Mouse (Mus musculus): ENCODE results near the gene Prr22. TPM values are rescaled to one million over a fixed set of nuclear protein-coding genes. Genes with fewer than 3 reads are reported as not detected.
A peak's percentile ranks its signal among the peaks of the same experiment; 100 is the strongest.

Gene Prr22
- polyA plus RNA-seq, 1 experiment from 2014 or later = 1.6 TPM

DNA sequence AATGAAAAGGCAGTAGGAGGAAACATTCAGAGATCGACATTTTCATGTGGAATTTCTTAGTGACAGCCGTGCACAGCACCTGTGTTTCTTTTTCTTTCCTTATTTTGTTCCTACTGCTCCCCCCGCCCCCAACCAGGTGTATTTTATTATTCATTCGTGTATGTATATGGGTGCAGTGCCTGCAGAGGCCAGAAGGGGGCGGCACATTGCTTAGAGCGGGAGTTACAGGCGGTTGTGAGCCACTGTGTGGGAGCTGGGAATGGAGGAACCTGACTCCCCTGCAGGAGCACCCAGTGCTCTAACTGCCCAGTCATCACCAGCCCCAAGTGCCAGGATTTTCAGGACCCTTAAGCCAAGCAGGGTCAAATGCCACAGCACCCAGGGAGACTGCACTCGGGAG lies 33.5 kb upstream of the Prr22 start:
- Histone ChIP-seq H3K9me3 (ENCODE audit: control insufficient read depth, low read depth, low read length) (no peaks in the 10 kb centered on the region), H3K9ac (replicated peaks; ENCODE audit: low read depth, low read length) (no peak overlapping the region), H3K4me2 (replicated peaks; ENCODE audit: low read depth, low read length) (no peak overlapping the region), H3K4me3 (ENCODE audit: low read depth, low read length) (no peak overlapping the region), H3K27ac (ENCODE audit: low read length) (no peak overlapping the region), H3K4me1 (ENCODE audit: control insufficient read depth, insufficient read depth, low read length) (no peaks in the 10 kb centered on the region), H3K27me3 (ENCODE audit: control insufficient read depth, insufficient read depth, low read length) (no peaks in the 10 kb centered on the region), H3K36me3 (ENCODE audit: control insufficient read depth, insufficient read depth, low read length) (no peaks in the 10 kb centered on the region)
- no peak for ATAC-seq (ENCODE audit: insufficient number of reproducible peaks, insufficient read depth, low FRiP score, low read depth)
- WGBS = 40% methylated on average over 8 of the region's 8 CpGs

DNA sequence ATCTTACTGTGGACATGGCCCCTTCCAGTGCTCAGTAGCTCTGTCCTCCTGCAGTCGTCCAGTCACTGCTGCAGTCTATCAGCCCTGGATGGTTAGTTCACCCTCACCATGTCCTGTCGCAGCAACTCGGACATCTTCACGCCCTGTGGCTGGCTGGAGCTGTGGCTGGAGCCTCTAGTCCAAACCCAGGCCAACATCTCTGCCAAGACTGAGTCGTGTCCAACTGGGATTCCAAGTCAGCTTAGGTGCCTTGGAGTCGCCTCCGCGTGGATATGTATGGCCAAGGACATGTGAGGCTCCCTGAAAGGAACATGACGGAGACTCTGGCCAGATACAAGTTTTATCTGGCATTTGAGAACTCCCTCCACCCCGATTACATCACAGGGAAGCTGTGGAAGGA lies 31.8 kb upstream of the Prr22 start:
- no peak for ATAC-seq (ENCODE audit: insufficient number of reproducible peaks, insufficient read depth, low FRiP score, low read depth)
- 82% methylated on average over 10 of the region's 10 CpGs for WGBS
- no peaks in the 10 kb centered on the region for H3K36me3 ChIP-seq (ENCODE audit: control insufficient read depth, insufficient read depth, low read length)

GRCm38 (mm10) chr17:56740118-56740787 lies 29.8 kb upstream of the Prr22 start:
- Histone ChIP-seq H3K4me2 (replicated peaks; ENCODE audit: low read depth, low read length) (no peak overlapping the region), H3K4me3 (ENCODE audit: low read depth, low read length) (no peak overlapping the region), H3K36me3 (ENCODE audit: control insufficient read depth, insufficient read depth, low read length) (no peaks in the 10 kb centered on the region), H3K9me3 (ENCODE audit: control insufficient read depth, low read depth, low read length) (no peaks in the 10 kb centered on the region), H3K4me1 (ENCODE audit: control insufficient read depth, insufficient read depth, low read length) (peaks cover 2% of the 10 kb centered on the region; the same call in 1 of the 2 replicates), H3K27ac (ENCODE audit: low read length) (no peak overlapping the region), H3K27me3 (ENCODE audit: control insufficient read depth, insufficient read depth, low read length) (no peaks in the 10 kb centered on the region), H3K9ac (replicated peaks; ENCODE audit: low read depth, low read length) (no peak overlapping the region)
- no peak for ATAC-seq (ENCODE audit: insufficient number of reproducible peaks, insufficient read depth, low FRiP score, low read depth)
- 78% methylated on average over 17 of the region's 17 CpGs for WGBS

More for the DNA sequence above, 31.8 kb upstream of the Prr22 start:
- H3K4me1 ChIP-seq (ENCODE audit: control insufficient read depth, insufficient read depth, low read length) = peaks cover 2% of the 10 kb centered on the region; the same call in 1 of the 2 replicates
- no peaks in the 10 kb centered on the region for H3K9me3 ChIP-seq (ENCODE audit: control insufficient read depth, low read depth, low read length)
- H3K27me3 ChIP-seq (ENCODE audit: control insufficient read depth, insufficient read depth, low read length) = no peaks in the 10 kb centered on the region
- H3K27ac ChIP-seq (ENCODE audit: low read length) = no peak overlapping the region
- H3K4me2 ChIP-seq (replicated peaks; ENCODE audit: low read depth, low read length) = no peak overlapping the region
- no peak overlapping the region for H3K9ac ChIP-seq (replicated peaks; ENCODE audit: low read depth, low read length)
- no peak overlapping the region for H3K4me3 ChIP-seq (ENCODE audit: low read depth, low read length)

GRCm38 (mm10) chr17:56740788-56741160 lies 29.3 kb upstream of the Prr22 start:
- H3K9me3 ChIP-seq (ENCODE audit: control insufficient read depth, low read depth, low read length) = no peaks in the 10 kb centered on the region
- peaks cover 2% of the 10 kb centered on the region; the same call in 1 of the 2 replicates for H3K4me1 ChIP-seq (ENCODE audit: control insufficient read depth, insufficient read depth, low read length)
- no peaks in the 10 kb centered on the region for H3K36me3 ChIP-seq (ENCODE audit: control insufficient read depth, insufficient read depth, low read length)
- H3K27ac ChIP-seq (ENCODE audit: low read length) = no peak overlapping the region
- H3K27me3 ChIP-seq (ENCODE audit: control insufficient read depth, insufficient read depth, low read length) = no peaks in the 10 kb centered on the region
- 76% methylated on average over 17 of the region's 17 CpGs for WGBS
- no peak for ATAC-seq (ENCODE audit: insufficient number of reproducible peaks, insufficient read depth, low FRiP score, low read depth)
- no peak overlapping the region for H3K4me3 ChIP-seq (ENCODE audit: low read depth, low read length)
- no peak overlapping the region for H3K4me2 ChIP-seq (replicated peaks; ENCODE audit: low read depth, low read length)
- no peak overlapping the region for H3K9ac ChIP-seq (replicated peaks; ENCODE audit: low read depth, low read length)

DNA sequence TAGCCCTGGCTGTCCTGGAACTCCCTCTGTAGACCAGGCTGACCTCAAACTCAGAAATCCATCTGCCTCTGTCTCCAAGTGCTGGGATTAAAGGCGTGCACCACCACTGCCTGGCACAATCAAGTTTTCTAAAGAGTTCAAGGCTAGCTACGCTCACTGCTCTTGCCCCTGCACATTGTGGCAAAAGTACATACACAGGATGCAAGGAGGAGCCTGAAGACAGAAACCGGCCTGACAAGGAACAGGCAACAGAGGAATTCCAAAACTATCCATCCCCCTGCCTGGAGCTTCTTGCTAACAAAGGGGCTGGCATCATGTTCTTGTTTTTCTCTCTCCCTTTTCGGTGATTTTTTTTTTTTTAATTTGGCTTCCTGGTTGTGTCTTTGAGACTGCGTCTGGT lies 25.9 kb upstream of the Prr22 start:
- Histone ChIP-seq H3K9me3 (ENCODE audit: control insufficient read depth, low read depth, low read length) (no peaks in the 10 kb centered on the region), H3K4me3 (ENCODE audit: low read depth, low read length) (no peak overlapping the region), H3K4me2 (replicated peaks; ENCODE audit: low read depth, low read length) (no peak overlapping the region), H3K27me3 (ENCODE audit: control insufficient read depth, insufficient read depth, low read length) (no peaks in the 10 kb centered on the region), H3K27ac (ENCODE audit: low read length) (no peak overlapping the region), H3K4me1 (ENCODE audit: control insufficient read depth, insufficient read depth, low read length) (peaks cover 2% of the 10 kb centered on the region; the same call in 1 of the 2 replicates), H3K36me3 (ENCODE audit: control insufficient read depth, insufficient read depth, low read length) (no peaks in the 10 kb centered on the region), H3K9ac (replicated peaks; ENCODE audit: low read depth, low read length) (no peak overlapping the region)
- whole genome bisulfite sequencing = 37% methylated on average over 5 of the region's 5 CpGs
- ATAC-seq (ENCODE audit: insufficient number of reproducible peaks, insufficient read depth, low FRiP score, low read depth) = no peak

DNA sequence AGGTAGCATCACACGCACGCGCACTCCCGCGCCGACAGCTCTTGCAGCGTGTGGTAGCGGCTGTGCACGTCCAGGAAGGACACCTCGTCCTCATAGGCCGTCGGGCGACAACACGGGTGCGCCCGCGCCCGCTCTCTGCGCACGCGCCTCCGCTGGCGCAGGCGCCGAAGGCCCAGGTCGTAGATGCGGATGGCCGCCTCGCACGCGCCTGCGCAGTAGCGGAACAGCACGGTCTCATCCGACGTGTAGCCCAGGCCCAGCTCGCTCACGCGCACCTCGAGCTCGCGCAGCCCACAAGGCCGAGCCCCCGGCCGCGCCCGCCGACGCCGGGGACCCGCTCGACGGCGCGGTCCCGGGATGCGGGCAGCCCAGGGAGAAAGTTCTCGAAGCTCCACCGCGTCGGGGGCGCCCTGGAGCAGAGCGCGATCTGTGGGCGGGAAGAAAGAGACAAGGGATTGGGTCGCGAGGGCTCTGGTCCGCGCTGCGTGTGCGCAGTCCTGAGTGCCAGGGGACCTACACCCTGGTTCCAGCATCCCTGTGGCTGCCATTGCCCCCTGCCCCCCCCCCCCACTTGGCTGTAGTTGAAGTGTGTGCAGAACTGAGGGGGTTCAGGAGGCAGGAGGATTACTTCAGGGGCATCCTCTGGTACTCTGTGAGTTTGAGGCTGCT lies 18.5 kb upstream of the Prr22 start:
- 0 out of 2 replicates have a peak, but pooled peaks cover 5% of the 10 kb centered on the region for H3K4me1 ChIP-seq (ENCODE audit: control insufficient read depth, insufficient read depth, low read length)
- no peaks in the 10 kb centered on the region for H3K36me3 ChIP-seq (ENCODE audit: control insufficient read depth, insufficient read depth, low read length)
- ATAC-seq (ENCODE audit: insufficient number of reproducible peaks, insufficient read depth, low FRiP score, low read depth) = peak; percentile 60; the same call in 1 of the 2 replicates
- H3K9ac ChIP-seq (replicated peaks; ENCODE audit: low read depth, low read length) = no peak overlapping the region; the same call in 1 of the 2 replicates
- no peak overlapping the region for H3K27ac ChIP-seq (ENCODE audit: low read length)
- no peaks in the 10 kb centered on the region for H3K9me3 ChIP-seq (ENCODE audit: control insufficient read depth, low read depth, low read length)
- 24% methylated on average over 71 of the region's 71 CpGs for WGBS
- H3K27me3 ChIP-seq (ENCODE audit: control insufficient read depth, insufficient read depth, low read length) = peaks cover 26% of the 10 kb centered on the region
- peak overlapping the region; percentile 16 for H3K4me3 ChIP-seq (ENCODE audit: low read depth, low read length)
- H3K4me2 ChIP-seq (replicated peaks; ENCODE audit: low read depth, low read length) = peak overlapping the region; percentile 34; the same call in 1 of the 2 replicates

DNA sequence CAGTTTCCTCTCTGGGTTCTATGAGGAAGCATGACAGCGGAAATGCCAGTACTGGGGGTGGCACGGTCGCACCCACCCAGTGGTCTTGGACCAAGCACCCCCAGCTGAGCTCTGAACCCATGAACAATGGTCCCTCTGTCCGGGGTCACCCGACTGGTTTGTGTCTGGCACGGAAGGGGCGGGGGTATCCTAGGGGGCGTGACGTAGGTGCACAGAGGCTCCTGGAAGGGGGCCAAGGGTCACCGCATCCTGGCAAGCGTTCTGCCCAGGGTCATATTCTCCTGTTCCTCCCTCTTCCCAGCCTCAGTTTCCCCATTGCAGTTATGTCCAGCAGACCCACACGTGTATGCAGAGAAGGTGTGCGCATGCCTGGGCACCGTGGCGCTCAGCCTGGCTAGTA lies 16.6 kb upstream of the Prr22 start:
- peaks cover 15% of the 10 kb centered on the region; the same call in 1 of the 2 replicates for H3K4me1 ChIP-seq (ENCODE audit: control insufficient read depth, insufficient read depth, low read length)
- no peak for ATAC-seq (ENCODE audit: insufficient number of reproducible peaks, insufficient read depth, low FRiP score, low read depth)
- H3K27ac ChIP-seq (ENCODE audit: low read length) = no peak overlapping the region
- H3K27me3 ChIP-seq (ENCODE audit: control insufficient read depth, insufficient read depth, low read length) = peaks cover 26% of the 10 kb centered on the region
- no peak overlapping the region for H3K4me2 ChIP-seq (replicated peaks; ENCODE audit: low read depth, low read length)
- H3K9ac ChIP-seq (replicated peaks; ENCODE audit: low read depth, low read length) = no peak overlapping the region
- no peaks in the 10 kb centered on the region for H3K36me3 ChIP-seq (ENCODE audit: control insufficient read depth, insufficient read depth, low read length)
- H3K9me3 ChIP-seq (ENCODE audit: control insufficient read depth, low read depth, low read length) = no peaks in the 10 kb centered on the region
- H3K4me3 ChIP-seq (ENCODE audit: low read depth, low read length) = no peak overlapping the region
- WGBS = 20% methylated on average over 15 of the region's 15 CpGs

DNA sequence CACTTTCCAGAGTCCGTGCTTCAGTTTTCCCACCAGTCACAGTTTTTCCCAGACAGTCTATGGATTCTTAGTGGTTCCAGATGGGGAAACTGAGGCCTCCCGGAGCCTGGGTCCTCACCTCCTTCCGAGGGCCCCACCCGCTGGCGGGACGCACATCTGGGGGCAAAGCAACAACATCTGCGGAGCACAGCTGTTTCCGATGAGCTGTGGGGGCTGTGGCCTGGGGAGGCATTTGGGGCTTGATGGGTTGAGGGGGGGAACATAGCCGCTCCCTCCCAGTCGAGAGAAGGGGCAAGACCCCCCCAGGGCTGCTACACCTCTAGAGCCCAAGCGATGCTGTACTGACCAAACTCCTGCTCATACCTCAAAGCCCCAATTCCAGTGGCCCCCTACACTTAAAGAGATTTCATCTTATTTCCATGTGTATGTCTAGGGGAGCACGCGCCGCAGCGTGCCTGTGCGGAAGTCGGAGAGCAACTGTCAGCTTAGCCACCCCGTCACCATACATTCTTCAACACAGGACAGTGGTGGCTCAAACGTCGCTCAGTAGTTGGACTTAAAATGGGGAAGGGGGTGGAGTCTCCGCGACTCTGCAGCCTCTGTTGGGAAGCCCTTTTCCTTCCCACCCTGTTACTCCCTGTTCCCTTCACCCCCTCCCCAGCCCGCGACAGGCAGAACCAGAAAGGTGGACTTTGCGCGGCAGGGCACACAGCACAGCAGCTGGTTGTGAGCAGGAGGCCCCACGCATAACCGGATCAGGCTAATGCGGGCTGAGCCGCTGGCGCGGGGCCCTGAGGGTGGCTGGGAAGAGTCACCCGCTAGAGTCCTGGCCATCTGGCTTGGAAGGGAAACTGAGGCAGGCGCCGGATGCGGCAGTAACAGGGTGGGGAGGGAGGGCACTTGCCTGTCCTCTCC lies 15.5 kb upstream of the Prr22 start:
- H3K36me3 ChIP-seq (ENCODE audit: control insufficient read depth, insufficient read depth, low read length) = no peaks in the 10 kb centered on the region
- no peak overlapping the region for H3K27ac ChIP-seq (ENCODE audit: low read length)
- no peak for ATAC-seq (ENCODE audit: insufficient number of reproducible peaks, insufficient read depth, low FRiP score, low read depth)
- no peak overlapping the region for H3K4me3 ChIP-seq (ENCODE audit: low read depth, low read length)
- H3K27me3 ChIP-seq (ENCODE audit: control insufficient read depth, insufficient read depth, low read length) = peaks cover 26% of the 10 kb centered on the region
- H3K4me2 ChIP-seq (replicated peaks; ENCODE audit: low read depth, low read length) = no peak overlapping the region
- H3K4me1 ChIP-seq (ENCODE audit: control insufficient read depth, insufficient read depth, low read length) = peaks cover 15% of the 10 kb centered on the region; the same call in 1 of the 2 replicates
- WGBS = 15% methylated on average over 36 of the region's 36 CpGs
- H3K9me3 ChIP-seq (ENCODE audit: control insufficient read depth, low read depth, low read length) = no peaks in the 10 kb centered on the region
- H3K9ac ChIP-seq (replicated peaks; ENCODE audit: low read depth, low read length) = no peak overlapping the region
